Mouse (Mus musculus): Measurements from ENCODE around the gene Gimap4.

DNA sequence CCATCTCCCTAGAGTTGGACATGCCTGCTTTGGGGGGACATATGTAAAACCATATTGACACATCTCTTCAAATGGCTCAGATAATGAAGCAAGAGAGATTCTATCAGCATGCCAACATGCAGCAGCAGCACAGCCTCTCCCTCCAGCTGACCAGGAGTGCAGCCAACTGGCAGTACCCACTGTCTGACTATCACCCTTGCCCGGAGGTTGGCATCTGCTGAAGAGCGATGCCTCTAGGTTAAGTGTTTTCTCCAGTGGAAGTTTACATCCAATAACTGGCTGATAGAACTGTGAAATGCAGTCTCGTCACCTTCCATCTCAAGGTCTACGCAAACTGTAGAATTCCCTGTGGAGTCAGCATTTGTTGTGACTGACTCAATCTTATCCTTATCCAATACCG lies 53.3 kb downstream of the Gimap4 start:
- TF ChIP-seq POLR2A (IDR thresholded peaks at IDR 0.05; ENCODE audit: low read depth, low read length), result no peak
- no peak for TF ChIP-seq CTCF (conservative IDR thresholded peaks at IDR 0.05; ENCODE audit: insufficient read depth, insufficient read length, low read depth, low read length)

All from kidney, adult 2 months (tissue).